Mouse (Mus musculus) MEL (cell line): ENCODE data around the gene Ntmt1. TPM values are rescaled to one million over a fixed set of nuclear protein-coding genes. Genes with fewer than 3 reads are reported as not detected.

Experiments
- DNase-seq: peaks from one replicate; pipeline ENCODE4 v3.0.0; 2011; ENCODE audit warnings: low read depth, low spot score
- H3K27ac ChIP-seq: 2 replicates; pipeline ENCODE4 v1.5.1; 2012; ENCODE audit warnings: low read depth, mild to moderate bottlenecking, control low read depth, low read length, moderate library complexity; ENCODE audit not compliant: control insufficient read depth
- H3K27me3 ChIP-seq, 2 experiments: fragments of 150-350 bp in 1 of 2; sonication (generic) in 1 of 2; 2 replicates each; pipeline ENCODE4 v1.6.1; 2012; ENCODE audit warnings: low read length in 2 of 2, mild to moderate bottlenecking in 2 of 2, improper control_type of control experiment in 1 of 2, moderate library complexity in 1 of 2; ENCODE audit not compliant: insufficient read depth in 2 of 2, control insufficient read depth in 1 of 2
- H3K36me3 ChIP-seq, 2 experiments: 2 replicates each; pipeline ENCODE4 v1.6.1; 2012 to 2014; ENCODE audit warnings: low read length in 2 of 2, improper control_type of control experiment in 1 of 2, inconsistent platforms in 1 of 2, mild to moderate bottlenecking in 1 of 2; ENCODE audit not compliant: insufficient read depth in 2 of 2, control insufficient read depth in 1 of 2
- H3K4me1 ChIP-seq, 2 experiments: fragments of 150-350 bp in 1 of 2; sonication (generic) in 1 of 2; 2 replicates each; pipeline ENCODE4 v1.6.1; 2012; ENCODE audit warnings: low read length in 2 of 2, improper control_type of control experiment in 1 of 2, mild to moderate bottlenecking in 1 of 2; ENCODE audit not compliant: insufficient read depth in 2 of 2, control insufficient read depth in 1 of 2
- H3K4me3 ChIP-seq, 2 experiments: fragments of 150-350 bp in 1 of 2; sonication (generic) in 1 of 2; 2 replicates each; pipeline ENCODE4 v1.5.1; 2012; ENCODE audit warnings: low read depth in 2 of 2, low read length in 2 of 2, mild to moderate bottlenecking in 2 of 2, moderate library complexity in 2 of 2, control low read depth in 1 of 2, improper control_type of control experiment in 1 of 2; ENCODE audit not compliant: control insufficient read depth in 1 of 2, insufficient read depth in 1 of 2
- H3K79me2 ChIP-seq: 2 replicates; pipeline ENCODE4 v1.6.1; 2012; ENCODE audit warnings: mild to moderate bottlenecking, low read length, moderate library complexity; ENCODE audit not compliant: control insufficient read depth, poor library complexity, insufficient read depth
- H3K9ac ChIP-seq: 2 replicates; pipeline ENCODE4 v1.6.1; 2012; ENCODE audit warnings: low read depth, mild to moderate bottlenecking, control low read depth, low read length, moderate library complexity; ENCODE audit not compliant: control insufficient read depth, poor library complexity, severe bottlenecking
- H3K9me3 ChIP-seq: fragments of 150-350 bp; sonication (generic); replicated peaks from 2 replicates; pipeline ENCODE4 v1.6.1; 2012; ENCODE audit warnings: mild to moderate bottlenecking, low read length, improper control_type of control experiment, moderate library complexity; ENCODE audit not compliant: insufficient read depth
- BHLHE40 ChIP-seq: IDR thresholded peaks from 2 replicates; pipeline ENCODE4 v1.6.1; 2012; ENCODE audit warnings: low read depth, mild to moderate bottlenecking, inconsistent platforms, low read length, improper control_type of control experiment, borderline replicate concordance
- CHD1 ChIP-seq: IDR thresholded peaks from 2 replicates; pipeline ENCODE4 v1.6.1; 2012; ENCODE audit warnings: low read depth, mild to moderate bottlenecking, inconsistent platforms, low read length, improper control_type of control experiment
- CHD2 ChIP-seq: IDR thresholded peaks from 2 replicates; pipeline ENCODE4 v1.6.1; 2011; ENCODE audit warnings: low read length, improper control_type of control experiment
- E2F4 ChIP-seq: IDR thresholded peaks from 2 replicates; pipeline ENCODE4 v1.6.1; 2011; ENCODE audit warnings: low read depth, low read length, improper control_type of control experiment, borderline replicate concordance
- ELF1 ChIP-seq: IDR thresholded peaks from 2 replicates; pipeline ENCODE4 v1.6.1; 2014; ENCODE audit warnings: low read depth, mild to moderate bottlenecking, inconsistent platforms, low read length, improper control_type of control experiment, moderate library complexity
- EP300 ChIP-seq, 2 experiments: IDR thresholded peaks; 2 replicates each; pipeline ENCODE4 v1.6.1; 2011; ENCODE audit warnings: improper control_type of control experiment in 2 of 2, low read length in 2 of 2, low read depth in 1 of 2, mild to moderate bottlenecking in 1 of 2
- HCFC1 ChIP-seq: IDR thresholded peaks from 2 replicates; pipeline ENCODE4 v1.6.1; 2012; ENCODE audit warnings: low read depth, mild to moderate bottlenecking, inconsistent platforms, low read length, improper control_type of control experiment, moderate library complexity
- JUND ChIP-seq: IDR thresholded peaks from 2 replicates; pipeline ENCODE4 v1.6.1; 2011; ENCODE audit warnings: low read depth, mild to moderate bottlenecking, improper control_type of control experiment, low read length
- KAT2A ChIP-seq: conservative IDR thresholded peaks from 2 replicates; pipeline ENCODE4 v1.6.1; 2012; ENCODE audit warnings: low read depth, low read length, improper control_type of control experiment, inconsistent platforms
- MAX ChIP-seq: IDR thresholded peaks from 2 replicates; pipeline ENCODE4 v1.6.1; 2011; ENCODE audit warnings: low read length, improper control_type of control experiment
- MAZ ChIP-seq: IDR thresholded peaks from 2 replicates; pipeline ENCODE4 v1.6.1; 2012; ENCODE audit warnings: low read depth, mild to moderate bottlenecking, inconsistent platforms, low read length, improper control_type of control experiment
- MEF2A ChIP-seq: IDR thresholded peaks from 2 replicates; pipeline ENCODE4 v1.6.1; 2014; ENCODE audit warnings: low read depth, mild to moderate bottlenecking, inconsistent platforms, low read length, improper control_type of control experiment; ENCODE audit not compliant: poor library complexity, insufficient replicate concordance, severe bottlenecking; ENCODE audit errors: extremely low read depth
- MXI1 ChIP-seq: IDR thresholded peaks from 2 replicates; pipeline ENCODE4 v1.6.1; 2011; ENCODE audit warnings: mild to moderate bottlenecking, low read depth, low read length, improper control_type of control experiment
- MYB ChIP-seq: IDR thresholded peaks from 2 replicates; pipeline ENCODE4 v1.6.1; 2011; ENCODE audit warnings: mild to moderate bottlenecking, low read depth, low read length, improper control_type of control experiment
- MYC ChIP-seq: IDR thresholded peaks from 2 replicates; pipeline ENCODE4 v1.6.1; 2011; ENCODE audit warnings: low read depth, mild to moderate bottlenecking, low read length, improper control_type of control experiment, moderate library complexity
- NELFE ChIP-seq: IDR thresholded peaks from 2 replicates; pipeline ENCODE4 v1.6.1; 2011; ENCODE audit warnings: low read depth, low read length, improper control_type of control experiment
- NRF1 ChIP-seq: IDR thresholded peaks from 2 replicates; pipeline ENCODE4 v1.6.1; 2014; ENCODE audit warnings: low read depth, mild to moderate bottlenecking, inconsistent platforms, low read length, improper control_type of control experiment, moderate library complexity; ENCODE audit not compliant: poor library complexity, insufficient read depth, severe bottlenecking
- POLR2AphosphoS2 ChIP-seq: IDR thresholded peaks from 2 replicates; pipeline ENCODE4 v1.6.1; 2011; ENCODE audit warnings: low read length, improper control_type of control experiment
- POLR2AphosphoS5 ChIP-seq: IDR thresholded peaks from 2 replicates; pipeline ENCODE4 v1.6.1; 2012; ENCODE audit warnings: low read depth, borderline replicate concordance, mild to moderate bottlenecking, inconsistent platforms, low read length, moderate library complexity, mixed read lengths
- RCOR1 ChIP-seq: IDR thresholded peaks from 2 replicates; pipeline ENCODE4 v1.6.1; 2012; ENCODE audit warnings: low read depth, mild to moderate bottlenecking, inconsistent platforms, low read length, improper control_type of control experiment
- SMC3 ChIP-seq: IDR thresholded peaks from 2 replicates; pipeline ENCODE4 v1.6.1; 2011; ENCODE audit warnings: low read depth, low read length, improper control_type of control experiment
- TBP ChIP-seq: IDR thresholded peaks from 2 replicates; pipeline ENCODE4 v1.8.0; 2011; ENCODE audit warnings: low read depth, low read length, improper control_type of control experiment
- TCF12 ChIP-seq: IDR thresholded peaks from 2 replicates; pipeline ENCODE4 v1.6.1; 2014; ENCODE audit warnings: low read depth, mild to moderate bottlenecking, inconsistent platforms, low read length, improper control_type of control experiment, moderate library complexity
- UBTF ChIP-seq: IDR thresholded peaks from 2 replicates; pipeline ENCODE4 v1.6.1; 2012; ENCODE audit warnings: low read depth, mild to moderate bottlenecking, inconsistent platforms, low read length, improper control_type of control experiment, moderate library complexity, borderline replicate concordance; ENCODE audit not compliant: insufficient read depth
- USF1 ChIP-seq: IDR thresholded peaks from 2 replicates; pipeline ENCODE4 v1.6.1; 2014; ENCODE audit warnings: low read depth, mild to moderate bottlenecking, inconsistent platforms, low read length, improper control_type of control experiment, moderate library complexity
- ZC3H11A ChIP-seq: IDR thresholded peaks from 2 replicates; pipeline ENCODE4 v1.6.1; 2012; ENCODE audit warnings: low read depth, mild to moderate bottlenecking, inconsistent platforms, low read length, improper control_type of control experiment
- ZNF384 ChIP-seq: IDR thresholded peaks from 2 replicates; pipeline ENCODE4 v1.6.1; 2012; ENCODE audit warnings: low read depth, mild to moderate bottlenecking, inconsistent platforms, low read length, improper control_type of control experiment
- polyA plus RNA-seq, 2 experiments: library from polyadenylated mRNA; stranded (reverse) in 1 of 2; unstranded in 1 of 2; fragments of >175 nt in 1 of 2; fragments of >200 nt in 1 of 2; gene quantifications; 2 replicates each; pipeline versions ENCODE4 v1.2.1 to v1.2.4; 2012; ENCODE audit warnings: low replicate concordance in 2 of 2, low read depth in 1 of 2; ENCODE audit not compliant: insufficient read length in 2 of 2, insufficient read depth in 1 of 2, missing spikeins in 1 of 2
- total RNA-seq: library from RNA; depleted of rRNA; stranded (reverse); fragments of 300-350 nt; gene quantifications from 2 replicates; pipeline ENCODE4 v1.2.3, GENCODE M21; 2012

Ntmt1 gene
- total and polyA plus RNA-seq, 3 experiments, result 58.9 to 83.2 TPM; not detected in 1

DNA sequence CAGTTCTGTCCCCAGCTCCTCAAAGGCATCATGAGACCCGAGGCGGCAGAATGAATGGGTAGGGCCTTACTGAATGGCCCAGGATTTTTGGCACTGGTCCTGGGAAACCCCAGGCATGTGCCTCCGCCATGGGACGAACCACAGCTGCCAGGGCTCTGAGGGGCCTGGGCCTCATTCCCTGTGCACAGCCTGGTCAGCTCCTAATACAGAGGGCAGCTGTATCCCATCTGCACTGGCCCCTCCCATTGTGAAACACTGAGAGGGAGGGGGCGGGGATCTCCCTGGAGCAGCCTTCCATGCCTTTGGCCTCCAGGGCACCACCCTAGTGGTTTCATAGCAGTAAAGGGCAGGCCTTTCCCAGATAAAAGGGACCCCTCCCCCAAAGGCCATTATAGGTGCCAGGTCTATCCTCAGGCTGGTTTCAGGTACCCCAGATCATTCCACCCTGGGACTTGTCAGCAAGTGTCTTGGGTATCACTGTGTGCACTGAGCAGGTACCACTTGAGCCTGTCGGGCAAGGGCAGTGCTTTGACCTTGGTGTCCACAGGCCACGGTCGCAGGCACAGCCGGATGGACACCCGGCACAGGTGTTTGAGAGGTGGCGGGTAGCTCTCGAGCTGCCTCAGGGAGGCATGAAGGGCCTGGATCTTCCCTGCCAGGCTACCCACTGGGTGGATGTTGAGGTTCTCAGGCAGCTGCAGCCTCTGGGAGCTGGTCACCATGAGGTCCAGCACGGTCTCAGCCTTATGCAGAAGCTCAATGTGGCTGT, 15.9 kb downstream of the Ntmt1 start:
- DNase-seq, result no peak
- TF ChIP-seq SMC3 (no peak), MXI1 (no peak), POLR2AphosphoS2 (peak; percentile 63; the same call in 1 of the 2 replicates)
- Histone ChIP-seq H3K36me3 (peaks cover 2 to 7% of the 10 kb centered on the region in 2 experiments; a peak in 3 of 4 replicates), H3K9me3 (no peaks in the 10 kb centered on the region), H3K79me2 (peaks cover 21% of the 10 kb centered on the region), H3K27ac (no peak overlapping the region), H3K9ac (no peak overlapping the region), H3K27me3 (no peaks in the 10 kb centered on the region), H3K4me1 (peaks cover 2 to 9% of the 10 kb centered on the region in 2 experiments; a peak in 3 of 4 replicates), H3K4me3 (no peak overlapping the region)

DNA sequence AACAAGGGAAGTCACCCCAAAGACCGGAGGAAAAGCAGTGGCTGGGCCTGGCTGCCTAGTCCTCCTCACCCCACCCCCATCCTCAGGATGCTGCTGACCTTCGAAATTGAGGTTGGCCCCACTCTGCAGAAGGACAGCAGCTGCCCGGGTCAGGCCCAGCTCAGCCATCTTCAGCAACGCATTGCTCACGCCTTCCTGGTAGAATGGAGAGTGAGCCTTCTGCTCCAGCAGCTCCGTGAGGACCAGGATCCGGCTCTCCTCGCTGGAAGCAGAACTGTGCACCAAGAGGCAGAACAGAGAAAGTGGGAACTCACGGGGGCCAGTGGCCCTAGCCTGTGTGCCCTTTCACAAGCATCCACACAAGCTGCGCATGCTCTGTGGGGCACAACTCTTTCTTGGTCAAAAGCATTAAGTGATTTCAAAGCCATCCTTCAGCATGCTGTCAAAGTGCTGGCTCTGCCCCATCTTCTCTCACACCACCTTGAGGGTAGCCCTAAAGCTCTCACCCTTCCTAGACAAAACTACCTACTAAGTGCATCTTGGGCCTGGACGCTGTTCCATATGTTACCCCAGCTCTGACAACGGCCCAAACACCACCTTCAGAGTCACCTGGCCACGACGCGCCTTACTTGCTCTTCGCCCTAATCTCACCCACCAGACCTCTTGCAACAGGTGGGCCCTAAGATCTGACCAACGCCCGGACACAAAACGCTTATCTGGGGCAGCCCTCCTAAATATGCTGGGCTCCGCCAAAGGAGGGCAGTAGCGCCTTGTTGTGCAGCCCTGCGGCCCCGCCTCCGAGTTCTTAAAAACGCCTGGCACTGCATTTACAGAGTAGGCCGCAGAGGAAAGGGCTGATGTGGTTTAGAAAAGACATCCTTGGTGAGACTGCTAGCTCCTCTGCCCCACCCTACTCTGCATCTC, 19.5 kb downstream of the Ntmt1 start:
- H3K27ac ChIP-seq, result peak overlapping the region; percentile 40
- no peaks in the 10 kb centered on the region for H3K27me3 ChIP-seq
- DNase-seq, result peak; percentile 82
- peaks cover 21% of the 10 kb centered on the region for H3K79me2 ChIP-seq
- peaks cover 0 to 13% of the 10 kb centered on the region in 2 experiments; a peak in 2 of 4 replicates for H3K36me3 ChIP-seq
- H3K4me3 ChIP-seq, result peak overlapping the region; percentile 70 to 97
- H3K4me1 ChIP-seq, result peaks cover 2 to 16% of the 10 kb centered on the region in 2 experiments; a peak in 3 of 4 replicates
- peak overlapping the region; percentile 92 for H3K9ac ChIP-seq
- H3K9me3 ChIP-seq, result no peaks in the 10 kb centered on the region
- TF ChIP-seq MYB, result no peak
- TF ChIP-seq MAX, result no peak
- no peak for TF ChIP-seq JUND
- TF ChIP-seq MEF2A, result no peak
- no peak for TF ChIP-seq POLR2AphosphoS5
- no peak for TF ChIP-seq ELF1
- TF ChIP-seq NRF1, result no peak
- no peak for TF ChIP-seq BHLHE40
- TF ChIP-seq UBTF, result no peak
- TF ChIP-seq NELFE, result no peak
- TF ChIP-seq HCFC1, result peak; percentile 49; the same call in 1 of the 2 replicates
- TF ChIP-seq EP300 (IDR thresholded peaks at IDR 0.05; ENCODE audit: low read depth in 1 of 2, low read length in 2 of 2), result 0 out of 4 replicates have a peak, but pooled peaks of 1 of the 2 experiments have one; percentile 29
- TF ChIP-seq USF1, result no peak
- no peak for TF ChIP-seq ZNF384
- TF ChIP-seq MYC, result no peak
- TF ChIP-seq RCOR1, result no peak
- TF ChIP-seq E2F4, result no peak
- TF ChIP-seq POLR2AphosphoS2, result no peak
- TF ChIP-seq TCF12, result peak; percentile 58; the same call in 1 of the 2 replicates
- no peak for TF ChIP-seq CHD2
- no peak for TF ChIP-seq CHD1
- no peak; the same call in 1 of the 2 replicates for TF ChIP-seq KAT2A
- no peak for TF ChIP-seq ZC3H11A
- TF ChIP-seq TBP, result peak; percentile 39; the same call in 1 of the 2 replicates
- no peak for TF ChIP-seq MAZ
